ENCODE assay signal across 7 mouse cellular contexts in the genomic region with DNA sequence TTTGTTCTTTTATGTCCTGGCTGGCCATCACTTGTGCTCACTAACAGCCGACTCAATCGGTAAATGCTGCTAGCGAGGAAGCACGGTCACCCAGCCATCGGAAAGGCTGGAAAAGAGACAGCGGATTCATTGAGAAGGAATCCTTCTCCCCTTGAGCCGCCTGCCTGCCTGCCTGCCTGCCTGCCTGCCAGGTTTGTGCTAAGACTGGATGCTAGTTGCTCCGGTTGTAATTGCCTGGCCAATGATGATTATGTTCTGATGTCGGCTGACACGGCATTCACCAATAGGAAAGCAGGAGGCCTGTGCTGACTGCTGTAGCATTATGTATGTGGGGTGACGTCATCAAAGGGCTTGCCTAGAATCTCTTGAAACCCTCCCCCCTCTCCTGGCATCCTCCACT. TPM values are rescaled to one million over a fixed set of nuclear protein-coding genes. Genes with fewer than 3 reads are reported as not detected.
DNase-seq lines count a peak whose midpoint lies in the region; ATAC-seq and TF ChIP-seq lines count a peak whose summit lies in the region.

No protein-coding gene starts in this region.

- peak; percentile 91 for DNase-seq in adrenal gland, adult 8-10 months
- peak; percentile 84 for DNase-seq in embryo, embryonic 9.5 days (ENCODE audit: extremely low spot score)
- DNase-seq in gastrocnemius, postnatal 4 days (ENCODE audit: low spot score in 2 of 2) = peak; percentile 59 to 80
- peak; percentile 90 for DNase-seq in left cerebral cortex, postnatal 4 days

- peaks cover 4% of the 10 kb centered on the region; the same call in 1 of the 2 replicates for H3K36me3 ChIP-seq in intestine, postnatal 0 days (ENCODE audit: control insufficient read depth, insufficient read depth)
- peaks cover 1% of the 10 kb centered on the region; the same call in 1 of the 2 replicates for H3K36me3 ChIP-seq in midbrain, embryonic 12.5 days
- H3K36me3 ChIP-seq in small intestine, adult 2 months (ENCODE audit: control insufficient read depth, insufficient read depth, low read length) = peaks cover 5% of the 10 kb centered on the region

- H3K4me3 ChIP-seq in intestine, postnatal 0 days (ENCODE audit: low read depth, low read length) = peak overlapping the region; percentile 22; the same call in 1 of the 2 replicates
- H3K4me3 ChIP-seq in midbrain, embryonic 12.5 days = peak overlapping the region; percentile 75
- peak overlapping the region; percentile 65 for H3K4me3 ChIP-seq in small intestine, adult 2 months (ENCODE audit: low read depth, low read length)

- ATAC-seq in intestine, postnatal 0 days = peak; percentile 89
- peak; percentile 90 for ATAC-seq in midbrain, embryonic 12.5 days (ENCODE audit: low FRiP score, low read depth)

- H3K9me3 ChIP-seq in intestine, postnatal 0 days (ENCODE audit: control insufficient read depth) = no peaks in the 10 kb centered on the region
- no peaks in the 10 kb centered on the region for H3K9me3 ChIP-seq in midbrain, embryonic 12.5 days

- WGBS in intestine, postnatal 0 days = 0% methylated on average over 11 of the region's 11 CpGs
- under 1% methylated on average over 11 of the region's 11 CpGs for WGBS in midbrain, embryonic 12.5 days
- WGBS in small intestine, adult 2 months = under 1% methylated on average over 11 of the region's 11 CpGs

- peak; percentile 96 for TF ChIP-seq POLR2A in small intestine, adult 2 months (IDR thresholded peaks at IDR 0.05; ENCODE audit: low read depth, low read length)

- no peaks in the 10 kb centered on the region for H3K27me3 ChIP-seq in intestine, postnatal 0 days (replicated peaks; ENCODE audit: control insufficient read depth, insufficient read depth, low read length)
- no peaks in the 10 kb centered on the region for H3K27me3 ChIP-seq in midbrain, embryonic 12.5 days
- H3K27me3 ChIP-seq in small intestine, adult 2 months (ENCODE audit: control insufficient read depth, insufficient read depth, low read length) = no peaks in the 10 kb centered on the region

- no peak for TF ChIP-seq CTCF in intestine, postnatal 0 days (IDR thresholded peaks at IDR 0.05; ENCODE audit: low read depth)
- TF ChIP-seq CTCF in small intestine, adult 2 months (IDR thresholded peaks at IDR 0.05; ENCODE audit: extremely low read depth, insufficient read length, insufficient replicate concordance, low read depth, low read length) = no peak

- H3K4me2 ChIP-seq in intestine, postnatal 0 days (replicated peaks; ENCODE audit: low read depth) = peak overlapping the region; percentile 88
- H3K4me2 ChIP-seq in midbrain, embryonic 12.5 days (replicated peaks) = peak overlapping the region; percentile 62

- intact Hi-C loops in left cerebral cortex, postnatal 4 days (cut with DNase I) = loop anchor here (5.0 to 10.0 kb wide), 2 partner anchors 99 to 151 kb away; no protein-coding TSS in a partner anchor

- 0 out of 2 replicates have a peak, but pooled peaks cover 4% of the 10 kb centered on the region for H3K4me1 ChIP-seq in intestine, postnatal 0 days (replicated peaks; ENCODE audit: control insufficient read depth, insufficient read depth, low read length)
- H3K4me1 ChIP-seq in midbrain, embryonic 12.5 days = peaks cover 42% of the 10 kb centered on the region
- peaks cover 14% of the 10 kb centered on the region for H3K4me1 ChIP-seq in small intestine, adult 2 months (ENCODE audit: control insufficient read depth, insufficient read depth, insufficient read length, low read length)

- H3K27ac ChIP-seq in intestine, postnatal 0 days (ENCODE audit: low read depth, low read length) = peak overlapping the region; percentile 89
- peak overlapping the region; percentile 95 for H3K27ac ChIP-seq in midbrain, embryonic 12.5 days (replicated peaks)
- H3K27ac ChIP-seq in small intestine, adult 2 months (ENCODE audit: insufficient read depth, low read depth, low read length) = peak overlapping the region; percentile 87

- peak overlapping the region; percentile 35; the same call in 1 of the 2 replicates for H3K9ac ChIP-seq in intestine, postnatal 0 days (ENCODE audit: low read depth, low read length)
- H3K9ac ChIP-seq in midbrain, embryonic 12.5 days (replicated peaks) = peak overlapping the region; percentile 63

RNA-seq across cellular contexts. Expression of gene Elovl6, which starts 4.0 kb away (rescaled TPM):
- 10 to 100 TPM; 37.7 to 86.6 (median 48.4) TPM for total RNA-seq in adrenal gland, adult 8-10 months (2022)
- total RNA-seq in gastrocnemius, postnatal 4 days (2021) = 10 to 100 TPM; 11.8 to 12.3 TPM
- 34.5 and 36.5 TPM in 2 replicates for polyA plus RNA-seq in intestine, postnatal 0 days (2015; fragmentation: Nextera tagmentation; extraction: Ambion mirVana)
- 10 to 100 TPM; 51.5 to 60.3 TPM for total RNA-seq in left cerebral cortex, postnatal 4 days (2021)
- polyA plus RNA-seq in midbrain, embryonic 12.5 days (2016; fragmentation: Nextera tagmentation; extraction: Ambion mirVana) = 34.4 and 35.5 TPM in 2 replicates
- 25.3 and 56.2 TPM in 2 replicates for polyA plus RNA-seq in small intestine, adult 2 months (2012; rRNA removed)

Comparison
In these comparisons a context has a peak if more than half of its experiments do, and no peak if none do; other contexts are left out.
1. Peak in every context shown above with its lines: DNase-seq, ATAC-seq, H3K4me3 ChIP-seq and H3K27ac ChIP-seq.
2. H3K4me3 ChIP-seq: peak in every context shown above with its lines; median percentile 75 in midbrain, embryonic 12.5 days; 65 in small intestine, adult 2 months; 22 in intestine, postnatal 0 days.